Mouse (Mus musculus) adrenal gland, adult 18-20 months (tissue): ENCODE measurements around the gene Atxn2. TPM values are rescaled to one million over a fixed set of nuclear protein-coding genes. Genes with fewer than 3 reads are reported as not detected.

Experiments
- DNase-seq, 2 experiments: peaks; one replicate each; pipeline ENCODE4 v3.0.0; 2021 to 2022; ENCODE audit warnings: low spot score in 2 of 2
- microRNA-seq, 2 experiments: library from miRNA; unstranded; fragments of <30 nt; microRNA quantifications; one replicate each; pipeline ENCODE4 v1.2.0; 2021; ENCODE audit warnings: borderline number of aligned reads in 2 of 2
- total RNA-seq, 2 experiments: library from RNA; stranded (reverse); gene quantifications; 1 replicate in 1 of 2; 2 replicates in 1 of 2; pipeline ENCODE4 v1.2.3; 2021

Gene Atxn2
- total RNA-seq, 2 experiments from 2014 or later: 165 to 216 TPM

- no peak for DNase-seq
Measured at GRCm38 (mm10) chr5:121849478-121850349, 138.6 kb downstream of the Atxn2 start.

- DNase-seq: no peak
Measured at GRCm38 (mm10) chr5:121853368-121854051, 142.4 kb downstream of the Atxn2 start.

GRCm38 (mm10) chr5:121854768-121855167 is 143.6 kb downstream of the Atxn2 start:
- DNase-seq: no peak

GRCm38 (mm10) chr5:121856740-121857139 is 145.6 kb downstream of the Atxn2 start:
- no peak for DNase-seq

DNA sequence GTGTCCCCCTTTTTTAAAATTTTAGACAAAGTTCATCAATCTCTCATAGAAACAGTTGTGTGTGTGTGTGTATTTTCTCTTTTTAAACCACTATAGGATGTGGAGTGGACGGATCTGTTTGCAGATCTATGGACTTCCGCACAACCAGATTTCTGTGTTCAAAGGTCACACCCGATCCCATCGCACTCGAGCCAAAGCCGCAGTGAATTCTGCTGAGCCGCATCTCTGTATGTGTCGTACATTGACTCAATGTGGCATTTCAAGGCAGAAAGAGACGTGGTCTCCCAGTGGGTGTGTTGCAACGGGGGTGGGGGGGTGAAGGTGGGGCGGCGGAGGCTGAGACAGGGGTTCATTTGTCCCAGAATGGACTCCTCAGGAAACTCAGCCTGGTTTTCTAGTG is 147.3 kb downstream of the Atxn2 start:
- DNase-seq: no peak

DNA sequence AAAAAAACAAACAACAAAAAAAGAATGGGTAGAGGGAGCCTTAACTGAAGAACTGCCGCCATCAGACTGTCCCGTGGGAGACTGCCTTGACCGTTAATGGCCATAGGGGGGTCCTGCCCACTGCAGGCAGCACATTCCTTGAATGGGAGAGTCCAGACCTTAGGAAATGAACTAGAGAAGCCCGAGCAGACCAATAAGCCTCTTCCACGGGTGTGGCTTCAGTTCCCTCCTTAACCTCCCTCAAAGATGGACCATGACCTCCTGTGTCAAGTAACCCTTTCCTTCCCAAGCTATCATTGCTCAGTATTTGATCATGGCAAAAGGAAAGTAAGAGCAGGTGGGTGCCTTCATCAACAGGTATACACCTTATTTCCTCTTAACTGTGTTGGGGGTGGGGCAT is 150.8 kb downstream of the Atxn2 start:
- no peak for DNase-seq

DNA sequence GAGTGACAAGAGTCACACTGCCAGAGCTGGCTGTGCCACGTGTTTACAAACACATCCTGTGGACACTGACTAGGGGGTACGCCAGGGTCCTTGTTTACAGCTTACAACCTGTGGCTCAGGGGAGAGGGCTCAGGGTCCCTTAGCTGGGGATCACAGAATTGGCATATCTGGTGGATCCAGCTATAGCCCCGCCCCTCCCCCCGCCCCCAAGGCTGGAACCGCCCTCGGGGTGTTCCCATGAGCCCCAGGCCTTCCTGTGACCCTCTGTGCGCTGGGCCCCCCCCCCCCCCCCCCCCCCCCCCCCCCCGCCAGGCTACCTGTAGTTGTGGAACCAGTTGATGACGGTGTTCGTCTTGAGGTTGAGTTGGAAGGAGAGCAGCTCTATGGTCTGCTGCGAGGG is 153.2 kb downstream of the Atxn2 start:
- no peak for DNase-seq

Small RNAs within 50 kb of the gene (microRNA-seq; reads per million reads assigned to microRNA genes)
- 4.9 to 5.2 reads per million in 2 experiments for gene Mir7031

Other genes starting within 250 kb of the Atxn2 start
- gene Adam1b, start 207.9 kb upstream of the Atxn2 start, total RNA-seq: not detected
- gene Adam1a, start 165.9 kb upstream of the Atxn2 start, total RNA-seq: 1 to 10 TPM; 5.2 to 5.7 TPM
- gene Gm42878, start 165.9 kb upstream of the Atxn2 start, total RNA-seq: under 1 TPM in 1 of 2 experiments, not detected in 1; 0.64 TPM
- gene Mapkapk5, start 165.4 kb upstream of the Atxn2 start, total RNA-seq: 10 to 100 TPM; 73.0 to 75.0 TPM
- gene Aldh2, start 117.5 kb upstream of the Atxn2 start, total RNA-seq: 1,000 to 10,000 TPM; 1,017 to 2,323 TPM
- 10 to 100 TPM; 25.2 to 30.3 TPM for gene Acad12, start 92.4 kb upstream of the Atxn2 start, total RNA-seq
- gene Acad10, start 50.8 kb upstream of the Atxn2 start, total RNA-seq: 10 to 100 TPM; 25.2 to 29.4 TPM
- 10 to 100 TPM; 53.5 to 58.7 TPM for gene Brap, start 50.8 kb upstream of the Atxn2 start, total RNA-seq
- 10 to 100 TPM; 28.4 to 29.6 TPM for gene Sh2b3, start 126.3 kb downstream of the Atxn2 start, total RNA-seq
- gene Pheta1, start 137.6 kb downstream of the Atxn2 start, total RNA-seq: 1 to 10 TPM; 5.1 to 5.4 TPM